In genomic region chr17:16839152-16839551, GRCm38 (mm10) we compare ENCODE assay signal across 27 mouse cellular contexts.
DNase-seq lines count a peak whose midpoint lies in the region; ATAC-seq lines count a peak whose summit lies in the region.
"Had no signal": no experiment of that assay in that cellular context is flagged by ENCODE, and none has a peak within 500 bp of the region (broad histone marks: within the 10 kb centered on the region; RNA-seq: fewer than 3 reads in every experiment).

No protein-coding gene starts in this region.

- H3K9ac ChIP-seq in forebrain, embryonic 13.5 days, result no peak overlapping the region
- no peak overlapping the region for H3K9ac ChIP-seq in hindbrain, embryonic 12.5 days
- H3K9ac ChIP-seq in neural tube, embryonic 11.5 days (ENCODE audit: low read length), result no peak overlapping the region
- no peak overlapping the region for H3K9ac ChIP-seq in neural tube, embryonic 15.5 days (replicated peaks)
- H3K9ac ChIP-seq in neural tube, embryonic 14.5 days (replicated peaks; ENCODE audit: low read depth, low read length), result no peak overlapping the region
- H3K9ac ChIP-seq: embryonic facial prominence, embryonic 13.5 days; heart, embryonic 13.5 days; hindbrain, embryonic 14.5 days had no signal

- no peak overlapping the region for H3K27ac ChIP-seq in forebrain, embryonic 13.5 days
- no peak overlapping the region for H3K27ac ChIP-seq in forebrain, embryonic 10.5 days
- no peak overlapping the region for H3K27ac ChIP-seq in hindbrain, embryonic 12.5 days
- H3K27ac ChIP-seq in hindbrain, embryonic 10.5 days, result no peak overlapping the region
- H3K27ac ChIP-seq in neural tube, embryonic 11.5 days (ENCODE audit: low read depth, low read length), result no peak overlapping the region
- no peak overlapping the region for H3K27ac ChIP-seq in neural tube, embryonic 15.5 days (replicated peaks)
- H3K27ac ChIP-seq in neural tube, embryonic 14.5 days (ENCODE audit: low read depth, low read length), result no peak overlapping the region
- H3K27ac ChIP-seq: embryonic facial prominence, embryonic 10.5 days; embryonic facial prominence, embryonic 13.5 days; heart, adult 2 months; heart, embryonic 10.5 days; heart, embryonic 13.5 days; hindbrain, embryonic 14.5 days had no signal

- H3K4me3 ChIP-seq in forebrain, embryonic 13.5 days, result no peak overlapping the region
- no peak overlapping the region for H3K4me3 ChIP-seq in forebrain, embryonic 10.5 days
- H3K4me3 ChIP-seq in hindbrain, embryonic 12.5 days, result no peak overlapping the region
- H3K4me3 ChIP-seq in hindbrain, embryonic 10.5 days, result no peak overlapping the region
- no peak overlapping the region for H3K4me3 ChIP-seq in neural tube, embryonic 11.5 days (ENCODE audit: low read depth, low read length)
- H3K4me3 ChIP-seq in neural tube, embryonic 15.5 days (replicated peaks), result no peak overlapping the region
- H3K4me3 ChIP-seq in neural tube, embryonic 14.5 days (ENCODE audit: low read depth, low read length), result no peak overlapping the region
- H3K4me3 ChIP-seq: embryonic facial prominence, embryonic 10.5 days; embryonic facial prominence, embryonic 13.5 days; erythroblast, embryonic 14.5 days; heart, adult 2 months; heart, embryonic 10.5 days; heart, embryonic 13.5 days had no signal

- no peak for DNase-seq in forebrain, embryonic 10.5 days (ENCODE audit: extremely low spot score, low spot score)
- DNase-seq in hindbrain, embryonic 10.5 days (ENCODE audit: low spot score), result no peak
- no peak for DNase-seq in neural tube, embryonic 11.5 days (ENCODE audit: low spot score)
- no peak for DNase-seq in urinary bladder, adult 2 months (ENCODE audit: low spot score)
- DNase-seq: adrenal gland, adult 8-10 months; adrenal gland, postnatal 36 days; cerebellum, adult 11 months; cerebellum, adult 2 months; cerebellum, adult 9-11 months; cerebellum, postnatal 25 days; gastrocnemius, postnatal 10 days; gastrocnemius, postnatal 36 days; heart, adult 2 months; heart, postnatal 14 days; heart, postnatal 4 days had no signal

- peak; percentile 55; the same call in 1 of the 2 replicates for ATAC-seq in forebrain, embryonic 13.5 days
- ATAC-seq in hindbrain, embryonic 12.5 days (ENCODE audit: low FRiP score), result peak; percentile 29; the same call in 1 of the 2 replicates
- peak; percentile 38; the same call in 1 of the 2 replicates for ATAC-seq in neural tube, embryonic 11.5 days (ENCODE audit: insufficient read depth, low FRiP score, low TSS enrichment)
- ATAC-seq in neural tube, embryonic 15.5 days (ENCODE audit: low FRiP score), result no peak; the same call in 1 of the 2 replicates
- ATAC-seq in neural tube, embryonic 14.5 days (ENCODE audit: low read depth), result peak; percentile 49; the same call in 1 of the 2 replicates
- ATAC-seq: activated CD4-positive, CD25-positive, alpha-beta regulatory T cell, adult 4 months; forebrain, embryonic 16.5 days had no signal

- 75% methylated on average over 4 of the region's 4 CpGs for WGBS in forebrain, embryonic 13.5 days
- 88% methylated on average over 4 of the region's 4 CpGs for whole genome bisulfite sequencing in forebrain, embryonic 10.5 days
- 71% methylated on average over 4 of the region's 4 CpGs for WGBS in hindbrain, embryonic 12.5 days
- WGBS in hindbrain, embryonic 10.5 days, result 81% methylated on average over 4 of the region's 4 CpGs
- WGBS in neural tube, embryonic 11.5 days, result 77% methylated on average over 4 of the region's 4 CpGs
- WGBS in neural tube, embryonic 15.5 days, result 38% methylated on average over 4 of the region's 4 CpGs
- WGBS in neural tube, embryonic 14.5 days, result 46% methylated on average over 4 of the region's 4 CpGs

- no peaks in the 10 kb centered on the region for H3K36me3 ChIP-seq in forebrain, embryonic 13.5 days (ENCODE audit: poor library complexity, severe bottlenecking)
- no peaks in the 10 kb centered on the region for H3K36me3 ChIP-seq in forebrain, embryonic 10.5 days (replicated peaks)
- H3K36me3 ChIP-seq in hindbrain, embryonic 12.5 days, result no peaks in the 10 kb centered on the region
- no peaks in the 10 kb centered on the region for H3K36me3 ChIP-seq in hindbrain, embryonic 10.5 days
- H3K36me3 ChIP-seq in neural tube, embryonic 11.5 days (ENCODE audit: control insufficient read depth, insufficient read depth, low read length), result no peaks in the 10 kb centered on the region
- H3K36me3 ChIP-seq in neural tube, embryonic 15.5 days, result no peaks in the 10 kb centered on the region
- no peaks in the 10 kb centered on the region for H3K36me3 ChIP-seq in neural tube, embryonic 14.5 days (ENCODE audit: control insufficient read depth, insufficient read depth, low read length)
- H3K36me3 ChIP-seq: embryonic facial prominence, embryonic 10.5 days; embryonic facial prominence, embryonic 13.5 days; heart, embryonic 10.5 days; heart, embryonic 13.5 days had no signal

- no peak overlapping the region for H3K4me2 ChIP-seq in forebrain, embryonic 13.5 days
- H3K4me2 ChIP-seq in hindbrain, embryonic 12.5 days (replicated peaks), result no peak overlapping the region
- H3K4me2 ChIP-seq in neural tube, embryonic 11.5 days (ENCODE audit: low read depth), result no peak overlapping the region
- H3K4me2 ChIP-seq in neural tube, embryonic 15.5 days, result no peak overlapping the region
- H3K4me2 ChIP-seq in neural tube, embryonic 14.5 days (ENCODE audit: low read depth, low read length), result no peak overlapping the region
- H3K4me2 ChIP-seq: embryonic facial prominence, embryonic 13.5 days; heart, embryonic 13.5 days; hindbrain, embryonic 14.5 days had no signal

- H3K27me3 ChIP-seq in forebrain, embryonic 13.5 days, result no peaks in the 10 kb centered on the region
- no peaks in the 10 kb centered on the region for H3K27me3 ChIP-seq in forebrain, embryonic 10.5 days (ENCODE audit: poor library complexity, severe bottlenecking)
- H3K27me3 ChIP-seq in hindbrain, embryonic 12.5 days, result no peaks in the 10 kb centered on the region
- no peaks in the 10 kb centered on the region for H3K27me3 ChIP-seq in hindbrain, embryonic 10.5 days (ENCODE audit: insufficient read depth, poor library complexity, severe bottlenecking)
- H3K27me3 ChIP-seq in neural tube, embryonic 11.5 days (ENCODE audit: control insufficient read depth, insufficient read depth, low read length), result no peaks in the 10 kb centered on the region
- no peaks in the 10 kb centered on the region for H3K27me3 ChIP-seq in neural tube, embryonic 15.5 days (replicated peaks)
- H3K27me3 ChIP-seq in neural tube, embryonic 14.5 days (ENCODE audit: control insufficient read depth, insufficient read depth, low read length), result no peaks in the 10 kb centered on the region
- H3K27me3 ChIP-seq: embryonic facial prominence, embryonic 13.5 days; heart, embryonic 13.5 days had no signal

- H3K9me3 ChIP-seq in forebrain, embryonic 13.5 days (replicated peaks), result no peaks in the 10 kb centered on the region
- no peaks in the 10 kb centered on the region; the same call in 1 of the 2 replicates for H3K9me3 ChIP-seq in forebrain, embryonic 10.5 days
- H3K9me3 ChIP-seq in hindbrain, embryonic 12.5 days (replicated peaks), result no peaks in the 10 kb centered on the region
- no peaks in the 10 kb centered on the region for H3K9me3 ChIP-seq in hindbrain, embryonic 10.5 days
- H3K9me3 ChIP-seq in neural tube, embryonic 11.5 days (ENCODE audit: control insufficient read depth, low read length), result no peaks in the 10 kb centered on the region
- H3K9me3 ChIP-seq in neural tube, embryonic 15.5 days (replicated peaks), result no peaks in the 10 kb centered on the region
- H3K9me3 ChIP-seq in neural tube, embryonic 14.5 days (ENCODE audit: control insufficient read depth, low read length), result no peaks in the 10 kb centered on the region
- H3K9me3 ChIP-seq: embryonic facial prominence, embryonic 10.5 days; embryonic facial prominence, embryonic 13.5 days; heart, embryonic 10.5 days; heart, embryonic 13.5 days had no signal

- no peaks in the 10 kb centered on the region for H3K4me1 ChIP-seq in forebrain, embryonic 13.5 days
- no peaks in the 10 kb centered on the region for H3K4me1 ChIP-seq in forebrain, embryonic 10.5 days
- no peaks in the 10 kb centered on the region for H3K4me1 ChIP-seq in hindbrain, embryonic 12.5 days
- H3K4me1 ChIP-seq in hindbrain, embryonic 10.5 days (replicated peaks), result no peaks in the 10 kb centered on the region
- no peaks in the 10 kb centered on the region for H3K4me1 ChIP-seq in neural tube, embryonic 11.5 days (ENCODE audit: control insufficient read depth, insufficient read depth, low read length)
- no peaks in the 10 kb centered on the region for H3K4me1 ChIP-seq in neural tube, embryonic 15.5 days
- H3K4me1 ChIP-seq in neural tube, embryonic 14.5 days (ENCODE audit: control insufficient read depth, insufficient read depth, low read length), result no peaks in the 10 kb centered on the region
- H3K4me1 ChIP-seq: embryonic facial prominence, embryonic 10.5 days; embryonic facial prominence, embryonic 13.5 days; heart, embryonic 10.5 days; heart, embryonic 13.5 days had no signal
